Mouse (Mus musculus) midbrain, embryonic 15.5 days (tissue): ENCODE results near the gene Anxa5. TPM values are rescaled to one million over a fixed set of nuclear protein-coding genes. Genes with fewer than 3 reads are reported as not detected.

ENCODE experiments used
- ATAC-seq: fragments of 200-750 bp; cut with Nextera tagmentation; replicated peaks from 2 replicates; pipeline ENCODE4 v1.8.0; 2017; ENCODE audit warnings: moderate TSS enrichment
- H3K27ac ChIP-seq: fragments of 300-500 bp; sonication (generic); 2 replicates; pipeline ENCODE4 v1.5.1; 2015; ENCODE audit warnings: mild to moderate bottlenecking, inconsistent platforms
- H3K27me3 ChIP-seq: fragments of 300-500 bp; sonication (generic); replicated peaks from 2 replicates; pipeline ENCODE4 v1.6.1; 2015; ENCODE audit warnings: inconsistent platforms
- H3K36me3 ChIP-seq: fragments of 300-500 bp; sonication (generic); replicated peaks from 2 replicates; pipeline ENCODE4 v1.6.1; 2015; ENCODE audit warnings: inconsistent platforms
- H3K4me1 ChIP-seq: fragments of 300-500 bp; sonication (generic); 2 replicates; pipeline ENCODE4 v1.6.1; 2015; ENCODE audit warnings: inconsistent platforms
- H3K4me2 ChIP-seq: fragments of 300-500 bp; sonication (generic); 2 replicates; pipeline ENCODE4 v1.6.1; 2015; ENCODE audit warnings: inconsistent platforms, mild to moderate bottlenecking, moderate library complexity
- H3K4me3 ChIP-seq: fragments of 300-500 bp; sonication (generic); 2 replicates; pipeline ENCODE4 v1.5.1; 2015; ENCODE audit warnings: mild to moderate bottlenecking, inconsistent platforms
- H3K9ac ChIP-seq: fragments of 300-500 bp; sonication (generic); 2 replicates; pipeline ENCODE4 v1.6.1; 2015; ENCODE audit warnings: mild to moderate bottlenecking, inconsistent platforms
- H3K9me3 ChIP-seq: fragments of 300-500 bp; sonication (generic); 2 replicates; pipeline ENCODE4 v1.6.1; 2016; ENCODE audit warnings: inconsistent platforms
- WGBS: fragments of 180-500 bp; shearing (Covaris S2); methylation state at CpG from one replicate; pipeline ENCODE4 v1.1.7; 2015; ENCODE audit warnings: mixed read lengths; 5-methylcytosine and 5-hydroxymethylcytosine counted together
- microRNA-seq: library from miRNA; unstranded; fragments of <30 nt; microRNA quantifications from one replicate; pipeline ENCODE4, GENCODE M21; 2016
- polyA plus RNA-seq: library from polyadenylated mRNA; unstranded; fragments of >200 nt; fragmentation: Nextera tagmentation; extraction: Ambion mirVana; gene quantifications from 2 replicates; pipeline ENCODE4 v1.2.1, GENCODE M21; 2015

Anxa5 gene
- polyA plus RNA-seq, 1 experiment from 2014 or later: 68.7 TPM

DNA sequence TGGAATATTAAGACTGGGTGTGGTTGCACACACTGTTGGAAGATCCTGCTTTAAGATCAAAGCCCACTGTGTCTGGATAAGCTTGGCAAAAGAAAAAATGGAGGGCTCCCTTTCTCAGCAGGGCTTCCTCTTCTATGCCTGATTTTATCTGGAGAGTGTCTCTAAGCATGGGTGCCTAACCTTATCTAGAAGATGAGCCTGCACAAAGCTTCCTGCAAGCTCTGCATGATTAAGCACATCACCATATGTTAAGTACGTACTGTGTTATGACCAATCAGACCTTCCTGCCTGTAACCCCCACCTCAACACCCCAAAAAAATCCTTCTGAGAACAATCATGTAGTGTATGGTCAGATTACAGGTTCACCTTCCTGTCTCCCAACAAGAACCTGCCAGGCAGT is 45.3 kb downstream of the Anxa5 start:
- WGBS: 100% methylated on average over 1 of the region's 1 CpGs
- ATAC-seq: no peak

DNA sequence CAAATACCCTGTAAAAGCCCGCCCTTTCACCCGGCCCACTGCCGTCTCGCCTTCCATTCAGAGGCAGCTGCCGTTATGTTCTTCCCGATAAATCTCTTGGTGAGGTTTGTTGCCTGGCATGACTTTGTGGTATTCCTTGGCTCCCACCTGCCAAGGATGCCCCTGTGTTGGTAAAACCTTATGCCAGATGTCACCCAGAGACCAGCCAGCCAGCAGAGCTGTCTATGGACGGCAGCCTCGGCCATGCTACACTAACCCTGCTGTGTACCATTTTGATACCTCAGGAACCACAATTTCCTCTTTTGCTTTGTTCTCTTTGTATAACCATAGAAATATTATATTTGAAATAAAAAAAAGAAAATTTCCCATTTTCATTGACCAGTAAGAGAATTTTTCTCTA is 48.3 kb downstream of the Anxa5 start:
- H3K4me3 ChIP-seq: no peak overlapping the region
- no peak overlapping the region for H3K27ac ChIP-seq
- H3K27me3 ChIP-seq: no peaks in the 10 kb centered on the region
- no peak overlapping the region for H3K9ac ChIP-seq
- ATAC-seq: no peak
- no peak overlapping the region for H3K4me2 ChIP-seq
- H3K4me1 ChIP-seq: no peaks in the 10 kb centered on the region
- H3K9me3 ChIP-seq: no peaks in the 10 kb centered on the region
- no peaks in the 10 kb centered on the region for H3K36me3 ChIP-seq
- WGBS: 95% methylated on average over 8 of the region's 8 CpGs

More for the DNA sequence above, 45.3 kb downstream of the Anxa5 start:
- Histone ChIP-seq H3K9me3 (no peaks in the 10 kb centered on the region), H3K36me3 (no peaks in the 10 kb centered on the region), H3K4me1 (no peaks in the 10 kb centered on the region), H3K4me3 (no peak overlapping the region), H3K4me2 (no peak overlapping the region), H3K27ac (no peak overlapping the region), H3K9ac (no peak overlapping the region), H3K27me3 (no peaks in the 10 kb centered on the region)

DNA sequence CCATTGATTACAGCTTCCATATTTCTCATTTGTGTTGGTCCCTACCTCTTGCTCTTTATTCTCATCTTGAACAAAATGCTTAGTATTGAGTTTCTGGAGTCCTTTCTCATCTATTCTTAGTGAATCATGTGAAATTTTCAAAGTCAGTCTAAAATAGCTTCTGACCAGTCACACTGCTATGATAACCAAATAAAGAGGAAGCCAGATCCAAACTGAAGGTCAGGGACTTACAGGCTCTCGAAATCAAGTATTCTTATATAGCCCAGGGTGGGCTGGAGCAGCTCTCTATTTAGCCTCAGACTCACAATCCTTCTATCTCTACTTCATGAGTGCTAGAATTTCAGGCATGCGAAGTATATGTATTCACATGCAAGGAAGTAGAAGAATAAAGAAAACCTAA is 66.2 kb downstream of the Anxa5 start:
- H3K9ac ChIP-seq: no peak overlapping the region
- H3K4me2 ChIP-seq: no peak overlapping the region
- ATAC-seq: no peak
- H3K36me3 ChIP-seq: no peaks in the 10 kb centered on the region
- no peaks in the 10 kb centered on the region for H3K27me3 ChIP-seq
- no peak overlapping the region for H3K4me3 ChIP-seq
- no peak overlapping the region for H3K27ac ChIP-seq
- H3K4me1 ChIP-seq: no peaks in the 10 kb centered on the region
- no peaks in the 10 kb centered on the region for H3K9me3 ChIP-seq
- 84% methylated on average over 2 of the region's 2 CpGs for WGBS

DNA sequence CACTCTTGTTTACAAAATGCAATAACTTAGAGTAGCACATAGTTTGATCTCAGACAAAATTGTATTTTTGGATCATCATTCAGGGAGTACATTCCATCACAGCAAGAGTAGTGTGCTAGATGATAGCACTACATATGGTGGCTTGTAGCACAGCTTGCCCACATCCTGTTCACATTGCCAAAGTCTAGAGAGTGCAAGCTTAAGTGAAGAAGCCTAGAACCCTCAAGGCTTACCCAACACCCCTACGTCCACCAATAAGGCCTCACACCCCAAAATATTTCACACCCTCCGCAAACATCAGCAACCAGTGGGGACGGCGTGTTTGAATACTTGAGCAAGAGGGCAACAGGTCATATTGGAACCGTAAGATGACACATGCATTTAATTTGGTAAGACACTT is 68.7 kb downstream of the Anxa5 start:
- no peak for ATAC-seq
- no peak overlapping the region for H3K9ac ChIP-seq
- H3K36me3 ChIP-seq: no peaks in the 10 kb centered on the region
- H3K4me3 ChIP-seq: no peak overlapping the region
- H3K4me1 ChIP-seq: no peaks in the 10 kb centered on the region
- WGBS: 98% methylated on average over 5 of the region's 5 CpGs
- no peak overlapping the region for H3K4me2 ChIP-seq
- no peaks in the 10 kb centered on the region for H3K9me3 ChIP-seq
- no peak overlapping the region for H3K27ac ChIP-seq
- no peaks in the 10 kb centered on the region for H3K27me3 ChIP-seq

DNA sequence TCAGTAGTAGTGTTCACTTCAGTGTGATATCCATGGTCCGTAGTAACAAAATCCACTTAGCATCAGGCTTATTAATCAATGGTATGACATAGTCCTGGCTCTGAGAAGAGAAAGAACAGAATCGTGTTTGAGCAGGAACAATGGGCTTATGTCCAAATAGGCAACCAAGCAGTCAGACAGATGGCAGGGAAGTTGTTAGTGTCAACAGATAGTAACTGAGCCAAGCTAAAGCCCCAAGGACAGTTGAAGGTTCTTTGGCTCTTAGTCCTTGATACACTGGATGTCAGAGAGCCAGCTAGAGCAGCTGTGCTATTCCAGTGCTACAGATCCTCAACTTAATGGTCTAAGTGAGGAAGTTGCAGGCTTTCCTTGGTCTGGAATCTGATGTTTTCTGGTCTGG is 69.4 kb downstream of the Anxa5 start:
- no peaks in the 10 kb centered on the region for H3K36me3 ChIP-seq
- no peak overlapping the region for H3K27ac ChIP-seq
- 64% methylated on average over 2 of the region's 2 CpGs for WGBS
- no peak overlapping the region for H3K9ac ChIP-seq
- no peak overlapping the region for H3K4me2 ChIP-seq
- H3K9me3 ChIP-seq: no peaks in the 10 kb centered on the region
- no peak for ATAC-seq
- no peaks in the 10 kb centered on the region for H3K4me1 ChIP-seq
- no peak overlapping the region for H3K4me3 ChIP-seq
- no peaks in the 10 kb centered on the region for H3K27me3 ChIP-seq

DNA sequence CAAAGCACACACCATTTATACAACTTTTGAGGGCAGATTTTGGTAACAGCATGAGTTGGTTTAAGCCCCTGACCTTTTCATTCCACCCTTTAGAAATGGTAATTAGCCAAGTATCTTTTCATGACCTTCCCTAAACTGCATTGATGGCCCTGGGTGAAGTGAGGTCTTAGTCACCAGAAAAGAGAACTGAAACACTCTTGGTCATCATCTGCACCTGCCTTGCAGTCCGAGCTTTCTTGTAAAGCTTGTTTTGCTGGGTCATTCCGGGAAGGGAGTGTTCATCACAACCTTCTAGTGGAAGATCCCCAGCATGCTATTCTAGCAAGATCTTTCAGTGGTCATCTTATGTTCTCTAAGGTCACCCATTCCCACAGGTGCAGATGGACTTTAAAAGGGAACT is 73.8 kb downstream of the Anxa5 start:
- Histone ChIP-seq H3K27me3 (no peaks in the 10 kb centered on the region), H3K9me3 (no peaks in the 10 kb centered on the region), H3K4me2 (no peak overlapping the region), H3K27ac (no peak overlapping the region), H3K4me1 (no peaks in the 10 kb centered on the region), H3K4me3 (no peak overlapping the region), H3K36me3 (no peaks in the 10 kb centered on the region), H3K9ac (no peak overlapping the region)
- 36% methylated on average over 2 of the region's 2 CpGs for WGBS
- no peak for ATAC-seq

DNA sequence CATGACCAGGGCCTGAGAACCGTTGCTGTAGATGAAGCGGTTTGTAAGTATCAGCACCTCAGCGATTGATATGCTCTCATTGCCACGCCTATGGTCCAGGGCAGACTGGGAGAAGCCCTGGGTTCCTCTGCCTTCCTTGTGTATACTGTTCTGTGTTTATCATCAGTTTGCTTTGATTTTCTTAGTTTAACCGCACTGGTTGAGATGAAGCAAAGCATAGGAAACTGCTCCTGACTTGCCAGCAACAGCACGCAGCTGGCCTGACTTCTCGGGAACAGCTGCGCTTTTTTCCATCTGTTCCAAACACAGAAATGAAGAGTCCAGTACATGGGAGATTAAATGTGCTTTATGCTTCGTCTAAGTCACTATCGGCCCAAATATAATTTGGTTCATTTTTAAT is 75.0 kb downstream of the Anxa5 start:
- H3K4me2 ChIP-seq: no peak overlapping the region
- no peak overlapping the region for H3K9ac ChIP-seq
- no peaks in the 10 kb centered on the region for H3K27me3 ChIP-seq
- H3K27ac ChIP-seq: no peak overlapping the region
- no peak overlapping the region for H3K4me3 ChIP-seq
- no peaks in the 10 kb centered on the region for H3K9me3 ChIP-seq
- 80% methylated on average over 10 of the region's 10 CpGs for WGBS
- H3K4me1 ChIP-seq: no peaks in the 10 kb centered on the region
- H3K36me3 ChIP-seq: no peaks in the 10 kb centered on the region
- no peak for ATAC-seq

Small RNA genes within 50 kb of the gene (microRNA-seq; reads per million reads assigned to microRNA genes)
- gene Mir7009: not detected

Other genes starting within 250 kb of the Anxa5 start
- 0.19 and 0.32 TPM in 2 replicates for gene 1810062G17Rik, start within 50 bp of the Anxa5 start, polyA plus RNA-seq
- 0.34 and 0.39 TPM in 2 replicates for gene Gm11549, start 45.9 kb upstream of the Anxa5 start, polyA plus RNA-seq
- 79.4 and 82.0 TPM in 2 replicates for gene Exosc9, start 76.7 kb upstream of the Anxa5 start, polyA plus RNA-seq
- 28.0 and 29.7 TPM in 2 replicates for gene Ccna2, start 96.3 kb upstream of the Anxa5 start, polyA plus RNA-seq
- gene Bbs7, start 137.6 kb upstream of the Anxa5 start, polyA plus RNA-seq: 22.3 and 24.9 TPM in 2 replicates
- 7.9 and 8.8 TPM in 2 replicates for gene Trpc3, start 214.3 kb upstream of the Anxa5 start, polyA plus RNA-seq